Mouse (Mus musculus) testis, adult 2 months (tissue): ENCODE measurements around the gene Ahdc1. TPM values are rescaled to one million over a fixed set of nuclear protein-coding genes. Genes with fewer than 3 reads are reported as not detected.
A peak's percentile ranks its signal among the peaks of the same experiment; 100 is the strongest.
"Not testable (repeated sequence)": the region's sequence is repeated elsewhere in the genome, so short reads cannot be mapped to it uniquely, and the experiment has no call there.

Experiments used
- H3K27ac ChIP-seq: fragments of 200-500 bp; 2 replicates; pipeline ENCODE4 v1.5.1; 2012; ENCODE audit warnings: low read depth, low read length; ENCODE audit not compliant: control insufficient read depth, insufficient read depth
- H3K27me3 ChIP-seq: fragments of 200-500 bp; 2 replicates; pipeline ENCODE4 v1.6.1; 2012; ENCODE audit warnings: mild to moderate bottlenecking, low read length, moderate library complexity; ENCODE audit not compliant: control insufficient read depth, insufficient read depth
- H3K36me3 ChIP-seq: fragments of 200-500 bp; 2 replicates; pipeline ENCODE4 v1.6.1; 2012; ENCODE audit warnings: mild to moderate bottlenecking, low read length; ENCODE audit not compliant: control insufficient read depth, insufficient read depth
- H3K4me1 ChIP-seq: fragments of 200-500 bp; 2 replicates; pipeline ENCODE4 v1.6.1; 2012; ENCODE audit warnings: low read length; ENCODE audit not compliant: control insufficient read depth, insufficient read depth
- H3K4me3 ChIP-seq: fragments of 200-500 bp; 2 replicates; pipeline ENCODE4 v1.5.1; 2012; ENCODE audit warnings: low read depth, mild to moderate bottlenecking, low read length, moderate library complexity, mixed read lengths; ENCODE audit not compliant: control insufficient read depth
- CTCF ChIP-seq: fragments of 200-500 bp; IDR thresholded peaks from 2 replicates; pipeline ENCODE4 v1.5.1; 2012; ENCODE audit warnings: low read depth, mild to moderate bottlenecking, inconsistent platforms, low read length, moderate library complexity; ENCODE audit not compliant: control insufficient read depth, insufficient read depth, insufficient replicate concordance
- POLR2A ChIP-seq: fragments of 200-500 bp; IDR thresholded peaks from 2 replicates; pipeline ENCODE4 v1.6.1; 2012; ENCODE audit warnings: low read depth, mild to moderate bottlenecking, inconsistent platforms, low read length, moderate library complexity; ENCODE audit not compliant: control insufficient read depth
- polyA plus RNA-seq: library from polyadenylated mRNA; depleted of rRNA; stranded (reverse); fragments of >200 nt; gene quantifications from 2 replicates; pipeline ENCODE4 v1.2.3, GENCODE M21; 2012

Ahdc1 gene
- polyA plus RNA-seq, 1 experiment = 65.0 TPM

DNA sequence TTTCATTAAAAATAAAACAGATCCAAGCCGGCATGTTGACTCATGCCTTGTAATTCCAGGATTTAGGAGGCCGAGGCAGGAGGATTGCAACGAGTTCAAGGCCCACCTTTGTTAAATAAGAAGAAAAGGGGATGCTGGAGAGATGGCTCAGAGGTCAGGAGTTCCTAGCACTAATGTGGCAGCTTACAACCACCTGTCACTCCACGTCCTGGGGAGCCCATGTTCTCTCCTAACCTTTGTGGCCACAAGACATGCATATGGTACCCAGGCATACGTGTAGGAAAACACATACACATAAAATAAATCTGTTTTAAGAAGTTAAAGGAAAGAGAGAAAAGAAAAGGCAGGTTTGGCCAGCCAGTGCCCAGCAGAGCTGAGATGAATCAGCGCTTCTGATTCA, 82.0 kb downstream of the Ahdc1 start:
- Histone ChIP-seq H3K27ac (peak overlapping the region; percentile 51; the same call in 1 of the 2 replicates), H3K36me3 (no peaks in the 10 kb centered on the region), H3K4me1 (peaks cover 5% of the 10 kb centered on the region; the same call in 1 of the 2 replicates), H3K27me3 (no peaks in the 10 kb centered on the region), H3K4me3 (no peak overlapping the region)
- TF ChIP-seq CTCF = no peak
- TF ChIP-seq POLR2A = no peak

DNA sequence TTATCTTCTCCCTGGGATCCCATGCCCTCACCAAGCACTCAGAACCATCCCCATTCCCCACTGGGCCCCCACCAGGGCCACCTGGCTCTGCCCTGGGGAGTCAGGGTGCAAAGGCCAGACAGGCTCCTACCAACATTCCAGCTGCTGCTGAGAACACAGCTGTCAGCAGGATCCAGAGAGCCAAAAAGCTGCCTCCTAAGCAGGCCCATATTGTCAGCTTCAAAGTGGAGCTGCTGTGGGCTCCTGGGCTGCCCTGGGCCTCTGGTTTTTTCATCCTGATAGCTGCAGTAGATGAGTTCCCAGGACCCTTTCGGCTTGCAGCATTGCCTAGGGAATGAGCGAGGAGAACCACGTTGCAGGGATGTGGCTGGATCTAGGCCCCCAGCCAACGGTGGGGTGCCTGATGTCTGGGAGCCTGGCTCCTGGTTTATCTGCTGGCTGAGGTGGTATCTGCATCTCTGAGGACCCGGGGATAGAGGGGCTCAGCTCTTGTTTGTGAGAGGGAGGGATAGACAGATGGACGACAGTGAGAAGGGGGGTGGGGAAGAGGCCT, 82.5 kb downstream of the Ahdc1 start:
- H3K4me3 ChIP-seq = no peak overlapping the region
- no peaks in the 10 kb centered on the region for H3K36me3 ChIP-seq
- peaks cover 5% of the 10 kb centered on the region; the same call in 1 of the 2 replicates for H3K4me1 ChIP-seq
- H3K27ac ChIP-seq = peak overlapping the region; percentile 51
- no peak for TF ChIP-seq POLR2A
- TF ChIP-seq CTCF = no peak
- H3K27me3 ChIP-seq = no peaks in the 10 kb centered on the region

DNA sequence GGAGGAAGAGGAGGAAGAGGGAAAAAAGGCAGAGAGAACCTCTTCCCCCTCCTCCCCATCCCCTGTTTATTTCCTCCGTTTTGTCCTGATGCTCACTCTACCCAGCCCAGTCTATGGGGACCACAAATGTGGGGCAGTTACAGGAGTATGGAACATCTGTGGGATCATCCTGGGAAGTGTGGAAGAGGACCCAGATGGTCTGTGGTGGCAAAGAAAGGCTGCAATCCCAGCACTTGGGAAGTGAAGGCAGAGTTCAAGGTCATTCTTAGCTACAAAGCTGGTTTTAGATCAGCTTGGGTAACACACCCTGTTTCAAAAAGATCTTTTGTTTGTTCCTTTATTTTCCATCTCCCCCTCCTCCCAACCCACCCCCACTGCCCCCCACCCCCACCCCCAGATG, 83.2 kb downstream of the Ahdc1 start:
- TF ChIP-seq POLR2A (no peak), CTCF (no peak)

DNA sequence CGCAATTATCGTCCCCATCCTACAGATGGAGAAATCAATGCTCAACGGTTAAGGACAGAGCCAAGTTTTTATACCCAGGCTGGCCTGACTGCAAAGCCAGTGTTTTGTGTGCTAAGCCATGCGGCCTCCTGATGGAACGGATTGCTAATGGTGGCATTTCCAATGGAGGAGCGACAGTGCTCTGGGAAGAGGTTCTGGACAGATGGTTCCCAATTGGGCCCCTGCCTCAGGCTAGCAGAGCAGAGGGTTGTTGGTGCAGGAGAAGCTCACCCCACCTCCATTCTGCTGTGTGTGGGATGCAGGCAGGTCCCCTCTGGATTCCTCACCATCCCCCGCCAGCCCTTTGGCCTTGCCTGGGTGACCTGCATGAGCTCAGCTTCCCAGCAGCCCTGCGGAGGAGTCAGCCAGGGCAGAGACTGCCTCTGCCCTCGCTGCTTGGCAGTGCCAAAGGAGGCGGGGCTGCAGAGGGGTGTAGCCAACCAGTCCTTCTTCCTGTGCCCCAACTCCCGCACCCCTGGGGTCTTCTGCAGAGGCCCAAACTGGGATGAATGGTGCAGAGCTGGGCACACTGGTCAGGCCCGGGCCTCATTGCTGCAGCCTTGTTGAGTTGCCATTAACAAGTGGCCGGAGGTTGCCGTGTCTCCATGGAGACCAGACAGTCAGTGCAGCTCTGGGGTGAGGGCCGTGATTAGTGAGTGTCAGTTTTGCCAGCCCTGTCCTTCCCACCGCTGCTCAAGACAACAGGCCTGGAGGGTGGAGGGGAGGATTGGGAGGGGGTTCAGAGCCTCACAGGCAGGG, 84.1 kb downstream of the Ahdc1 start:
- peak overlapping the region; percentile 76 for H3K27ac ChIP-seq
- no peaks in the 10 kb centered on the region for H3K27me3 ChIP-seq
- peaks cover 5% of the 10 kb centered on the region; the same call in 1 of the 2 replicates for H3K4me1 ChIP-seq
- no peaks in the 10 kb centered on the region for H3K36me3 ChIP-seq
- H3K4me3 ChIP-seq = no peak overlapping the region
- peak; percentile 34; the same call in 1 of the 2 replicates for TF ChIP-seq POLR2A
- no peak for TF ChIP-seq CTCF

More for the DNA sequence above, 83.2 kb downstream of the Ahdc1 start:
- Histone ChIP-seq H3K4me3 (no peak overlapping the region), H3K27me3 (no peaks in the 10 kb centered on the region), H3K27ac (no peak overlapping the region; the same call in 1 of the 2 replicates), H3K36me3 (no peaks in the 10 kb centered on the region), H3K4me1 (peaks cover 5% of the 10 kb centered on the region; the same call in 1 of the 2 replicates)

DNA sequence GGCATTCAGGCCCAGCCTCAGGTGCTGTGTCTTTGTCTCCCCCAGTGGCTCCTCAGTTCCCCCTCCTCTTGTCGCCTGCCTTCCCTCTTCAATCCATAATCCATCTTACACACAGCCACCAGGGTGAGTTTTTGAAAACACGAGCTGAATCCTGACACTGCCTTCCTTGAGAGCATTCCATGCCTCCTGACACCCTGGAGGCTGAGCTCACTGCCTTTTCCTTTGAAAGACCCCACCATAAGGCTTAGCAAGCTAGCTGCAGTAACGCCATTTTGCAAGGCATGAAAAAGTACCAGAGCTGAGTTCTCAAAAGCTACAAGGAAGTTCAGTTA, 84.6 kb downstream of the Ahdc1 start:
- not testable (repeated sequence) for H3K27me3 ChIP-seq, H3K4me3 ChIP-seq, H3K36me3 ChIP-seq, H3K4me1 ChIP-seq
- peak overlapping the region; percentile 76 for H3K27ac ChIP-seq

DNA sequence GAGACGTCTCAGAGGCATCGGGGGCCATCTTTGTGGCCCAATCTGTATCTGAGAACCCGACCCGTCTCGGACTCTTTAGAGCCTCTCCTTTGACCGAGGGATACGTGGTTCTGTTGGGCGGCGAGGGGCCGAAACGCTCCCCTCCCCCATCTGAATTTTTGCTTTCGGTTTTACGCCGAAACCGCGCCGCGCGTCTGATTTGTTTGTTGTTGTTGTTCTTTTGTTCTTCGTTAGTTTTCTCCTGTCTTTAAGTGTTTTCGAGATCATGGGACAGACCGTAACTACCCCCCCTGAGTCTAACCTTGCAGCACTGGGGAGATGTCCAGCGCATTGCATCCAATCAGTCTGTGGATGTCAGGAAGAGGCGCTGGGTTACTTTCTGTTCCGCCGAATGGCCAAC, 85.6 kb downstream of the Ahdc1 start:
- not testable (repeated sequence) for H3K4me1 ChIP-seq, H3K4me3 ChIP-seq, H3K27me3 ChIP-seq, H3K36me3 ChIP-seq
- 0 out of 2 replicates have a peak overlapping the region, but pooled peaks have one; percentile 44 for H3K27ac ChIP-seq

DNA sequence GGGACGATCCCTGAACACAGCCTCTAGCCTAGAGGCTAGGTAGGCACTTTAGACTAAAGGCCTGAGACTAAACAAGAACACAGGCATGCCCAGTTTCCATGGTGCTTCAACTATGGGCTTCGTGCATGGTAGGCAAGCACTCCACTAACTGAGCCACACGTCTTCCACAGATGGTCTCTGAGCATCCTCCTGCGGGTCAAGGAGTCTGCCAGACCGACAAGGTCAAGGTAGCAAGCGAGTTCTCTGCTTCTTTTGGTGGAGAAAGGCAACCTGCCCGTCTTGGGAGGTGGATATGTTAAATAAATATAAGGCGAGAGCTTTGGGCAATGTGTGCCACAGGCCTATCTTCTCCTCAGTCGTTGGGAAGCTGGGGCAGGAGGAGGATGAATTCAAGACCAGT, 90.7 kb downstream of the Ahdc1 start:
- Histone ChIP-seq H3K27me3 (no peaks in the 10 kb centered on the region), H3K4me1 (peaks cover 10% of the 10 kb centered on the region), H3K4me3 (no peak overlapping the region), H3K27ac (no peak overlapping the region), H3K36me3 (no peaks in the 10 kb centered on the region)
- no peak for TF ChIP-seq CTCF
- TF ChIP-seq POLR2A = no peak
